26 mouse cellular contexts compared by ENCODE assay signal in the genomic region with DNA sequence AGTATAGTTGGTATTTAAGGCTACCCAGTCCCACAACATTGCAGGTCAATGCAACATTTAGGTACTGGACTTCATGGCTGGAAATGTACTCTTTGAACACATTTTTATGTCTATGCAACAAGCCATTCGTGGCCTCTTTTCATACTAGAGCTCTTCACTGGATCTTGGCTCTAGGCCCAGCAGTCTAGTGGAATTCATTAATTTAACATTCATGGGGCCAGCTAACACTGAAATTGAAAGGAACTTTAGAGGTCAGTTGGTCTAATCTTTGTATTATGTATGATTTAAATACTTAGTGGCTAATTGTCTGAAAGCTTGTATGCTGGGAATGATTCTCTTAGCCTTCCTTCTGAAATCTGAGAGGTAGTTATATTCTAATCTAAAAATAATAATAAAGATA.
DNase-seq lines count a peak whose midpoint lies in the region; ATAC-seq and TF ChIP-seq lines count a peak whose summit lies in the region.
"Had no signal": no experiment of that assay in that cellular context is flagged by ENCODE, and none has a peak within 500 bp of the region (broad histone marks: within the 10 kb centered on the region; RNA-seq: fewer than 3 reads in every experiment).

No protein-coding gene starts in this region.

- H3K27me3 ChIP-seq in kidney, adult 2 months (replicated peaks; ENCODE audit: control insufficient read depth, insufficient read depth, low read length), result no peaks in the 10 kb centered on the region
- no peaks in the 10 kb centered on the region for H3K27me3 ChIP-seq in kidney, embryonic 15.5 days
- no peaks in the 10 kb centered on the region for H3K27me3 ChIP-seq in lung, embryonic 14.5 days (ENCODE audit: insufficient read depth, low read length)
- H3K27me3 ChIP-seq: embryonic facial prominence, embryonic 13.5 days; heart, embryonic 12.5 days; limb, embryonic 12.5 days; liver, embryonic 12.5 days; megakaryocyte, embryonic 14.5 days had no signal

- no peak for TF ChIP-seq CTCF in kidney, adult 2 months (conservative IDR thresholded peaks at IDR 0.05; ENCODE audit: insufficient read depth, insufficient read length, low read depth, low read length)
- TF ChIP-seq CTCF in lung, embryonic 14.5 days (IDR thresholded peaks at IDR 0.05; ENCODE audit: low read depth), result no peak
- no peak for TF ChIP-seq CTCF in lung, adult 2 months (IDR thresholded peaks at IDR 0.05; ENCODE audit: insufficient read depth, low read length)

- TF ChIP-seq POLR2A in kidney, adult 2 months (IDR thresholded peaks at IDR 0.05; ENCODE audit: low read depth, low read length), result no peak
- no peak for TF ChIP-seq POLR2A in lung, adult 2 months (IDR thresholded peaks at IDR 0.05; ENCODE audit: borderline replicate concordance, extremely low read depth, low read depth, low read length)

- H3K4me1 ChIP-seq in kidney, adult 2 months (ENCODE audit: control insufficient read depth, insufficient read depth, low read length), result no peaks in the 10 kb centered on the region
- no peaks in the 10 kb centered on the region for H3K4me1 ChIP-seq in kidney, embryonic 15.5 days
- H3K4me1 ChIP-seq in lung, embryonic 14.5 days (ENCODE audit: insufficient read depth), result no peaks in the 10 kb centered on the region
- no peaks in the 10 kb centered on the region for H3K4me1 ChIP-seq in lung, adult 2 months (ENCODE audit: control insufficient read depth, insufficient read depth, low read length)
- H3K4me1 ChIP-seq: embryonic facial prominence, embryonic 13.5 days; heart, embryonic 12.5 days; hindbrain, embryonic 10.5 days; limb, embryonic 12.5 days; liver, embryonic 12.5 days; megakaryocyte, embryonic 14.5 days had no signal

- ATAC-seq in kidney, embryonic 15.5 days (replicated peaks; ENCODE audit: low FRiP score), result no peak
- no peak for ATAC-seq in lung, embryonic 14.5 days (ENCODE audit: insufficient read depth)
- ATAC-seq in megakaryocyte, adult 5-6 weeks (ENCODE audit: poor library complexity, severe bottlenecking), result no peak
- ATAC-seq: forebrain, embryonic 16.5 days; inflammation-experienced regulatory T-cells, adult 6 months; liver, embryonic 12.5 days had no signal

- no peak overlapping the region for H3K4me3 ChIP-seq in kidney, adult 2 months (ENCODE audit: insufficient read depth, low read depth, low read length)
- no peak overlapping the region for H3K4me3 ChIP-seq in kidney, embryonic 15.5 days (replicated peaks)
- no peak overlapping the region for H3K4me3 ChIP-seq in lung, embryonic 14.5 days (ENCODE audit: low read depth, low read length)
- no peak overlapping the region for H3K4me3 ChIP-seq in lung, adult 2 months (replicated peaks; ENCODE audit: extremely low read depth, low read depth, low read length)
- H3K4me3 ChIP-seq: embryonic facial prominence, embryonic 13.5 days; heart, embryonic 12.5 days; hindbrain, embryonic 10.5 days; limb, embryonic 12.5 days; liver, embryonic 12.5 days; megakaryocyte, embryonic 14.5 days had no signal

- H3K4me2 ChIP-seq in kidney, embryonic 15.5 days, result no peak overlapping the region
- H3K4me2 ChIP-seq in lung, embryonic 14.5 days, result no peak overlapping the region
- H3K4me2 ChIP-seq: embryonic facial prominence, embryonic 13.5 days; heart, embryonic 12.5 days; limb, embryonic 12.5 days; liver, embryonic 12.5 days had no signal

- WGBS in kidney, adult 2 months, result 20% methylated on average over 1 of the region's 1 CpGs
- 53% methylated on average over 1 of the region's 1 CpGs for WGBS in kidney, embryonic 15.5 days
- WGBS in lung, embryonic 14.5 days, result 37% methylated on average over 1 of the region's 1 CpGs
- 37% methylated on average over 1 of the region's 1 CpGs for WGBS in lung, adult 2 months

- H3K36me3 ChIP-seq in kidney, adult 2 months (ENCODE audit: control insufficient read depth, insufficient read depth, low read length), result no peaks in the 10 kb centered on the region
- no peaks in the 10 kb centered on the region for H3K36me3 ChIP-seq in kidney, embryonic 15.5 days
- no peaks in the 10 kb centered on the region for H3K36me3 ChIP-seq in lung, embryonic 14.5 days (ENCODE audit: insufficient read depth)
- H3K36me3 ChIP-seq: embryonic facial prominence, embryonic 13.5 days; heart, embryonic 12.5 days; hindbrain, embryonic 10.5 days; limb, embryonic 12.5 days; liver, embryonic 12.5 days had no signal

- H3K27ac ChIP-seq in kidney, adult 2 months (ENCODE audit: insufficient read depth, low read depth, low read length), result no peak overlapping the region
- H3K27ac ChIP-seq in kidney, embryonic 15.5 days, result no peak overlapping the region
- no peak overlapping the region for H3K27ac ChIP-seq in lung, embryonic 14.5 days (ENCODE audit: low read depth)
- H3K27ac ChIP-seq: embryonic facial prominence, embryonic 13.5 days; hindbrain, embryonic 10.5 days; kidney, postnatal 0 days; limb, embryonic 12.5 days; liver, embryonic 12.5 days had no signal

- no peak overlapping the region for H3K9ac ChIP-seq in kidney, embryonic 15.5 days
- H3K9ac ChIP-seq in lung, embryonic 14.5 days, result no peak overlapping the region
- H3K9ac ChIP-seq: embryonic facial prominence, embryonic 13.5 days; heart, embryonic 12.5 days; limb, embryonic 12.5 days; liver, embryonic 12.5 days had no signal

- peak; percentile 17 to 22 for DNase-seq in cerebellum, postnatal 10 days
- no peak for DNase-seq in cerebellum, adult 9-10 months
- DNase-seq in kidney, adult 2 months, result peak; percentile 28
- peak; percentile 56 for DNase-seq in lung, embryonic 14.5 days
- DNase-seq in lung, adult 2 months, result no peak
- peak; percentile 3 for DNase-seq in brain, adult 2 months (ENCODE audit: low read depth, low spot score)
- DNase-seq: adrenal gland, postnatal 25 days; cerebellum, adult 11-12 months; cerebellum, postnatal 25 days; gastrocnemius, postnatal 25 days; heart, adult 18-20 months; heart, postnatal 10 days; layer of hippocampus, postnatal 36 days; lung, adult 18-20 months; right cerebral cortex, postnatal 25 days had no signal

- H3K9me3 ChIP-seq in kidney, embryonic 15.5 days (replicated peaks), result no peaks in the 10 kb centered on the region
- no peaks in the 10 kb centered on the region for H3K9me3 ChIP-seq in lung, embryonic 14.5 days (ENCODE audit: low read depth, low read length)
- H3K9me3 ChIP-seq: embryonic facial prominence, embryonic 13.5 days; hindbrain, embryonic 10.5 days; limb, embryonic 12.5 days; liver, embryonic 12.5 days; megakaryocyte, embryonic 14.5 days had no signal

Comparison
In these comparisons a context has a peak if more than half of its experiments do, and no peak if none do; other contexts are left out.
1. DNase-seq: peak in cerebellum, postnatal 10 days (2 of 2), kidney, adult 2 months (single experiment), lung, embryonic 14.5 days (single experiment) and brain, adult 2 months (single experiment); none in cerebellum, adult 9-10 months (single experiment) and lung, adult 2 months (single experiment).